Mouse (Mus musculus) embryo, embryonic 11 days (tissue): ENCODE results near the gene Cdh18.
"Not testable (repeated sequence)": the region's sequence is repeated elsewhere in the genome, so short reads cannot be mapped to it uniquely, and the experiment has no call there.

Experiments
- DNase-seq: peaks from one replicate; pipeline ENCODE4 v3.0.0-alpha.2; 2015

The Cdh18 gene

GRCm38 (mm10) chr15:22969424-22969823 is 420.6 kb downstream of the Cdh18 start:
- DNase-seq: no peak

DNA sequence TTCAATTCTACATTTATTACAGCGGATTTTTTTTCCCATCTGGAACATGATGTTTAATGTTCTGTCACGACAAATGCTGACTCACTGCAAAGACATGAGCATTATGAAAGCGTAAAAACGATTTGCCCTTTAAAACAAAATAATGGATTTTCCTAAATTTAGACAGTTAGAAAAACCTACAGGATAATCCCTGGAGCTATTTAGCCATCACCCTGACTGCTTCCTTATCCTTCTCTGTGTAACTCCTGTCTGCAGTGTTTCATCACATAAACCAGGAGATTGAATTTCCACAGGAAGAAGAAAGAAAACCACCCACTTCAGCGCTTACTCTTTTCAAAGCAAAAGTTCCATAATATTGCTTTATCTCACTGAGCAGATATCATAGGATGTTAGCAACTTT is 431.3 kb downstream of the Cdh18 start:
- DNase-seq: no peak

- no peak for DNase-seq
Measured at GRCm38 (mm10) chr15:22984647-22985046, 435.8 kb downstream of the Cdh18 start.

GRCm38 (mm10) chr15:23016680-23017079 is 467.9 kb downstream of the Cdh18 start:
- no peak for DNase-seq

DNA sequence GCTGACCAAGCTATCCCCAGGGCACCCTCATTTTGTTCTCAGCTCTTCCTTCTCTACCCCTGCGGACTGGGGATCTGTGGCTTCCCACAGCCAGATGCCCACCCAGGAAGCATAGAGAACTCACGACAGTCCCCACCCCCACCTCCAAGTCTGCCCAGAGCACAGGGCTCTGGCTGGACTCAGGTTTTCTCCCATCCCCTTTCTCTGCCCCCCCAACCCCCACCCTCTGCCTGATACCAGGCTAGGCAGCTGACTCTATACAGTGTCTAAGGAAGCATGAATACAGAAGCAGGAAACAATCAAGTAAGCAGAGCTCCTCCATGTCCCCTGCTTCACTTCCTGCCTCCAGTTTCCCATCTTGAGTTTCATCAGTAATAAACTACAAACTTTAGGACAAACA is 472.3 kb downstream of the Cdh18 start:
- peak; percentile 2 for DNase-seq

- DNase-seq: no peak
Measured at GRCm38 (mm10) chr15:23022635-23023034, 473.8 kb downstream of the Cdh18 start.

DNA sequence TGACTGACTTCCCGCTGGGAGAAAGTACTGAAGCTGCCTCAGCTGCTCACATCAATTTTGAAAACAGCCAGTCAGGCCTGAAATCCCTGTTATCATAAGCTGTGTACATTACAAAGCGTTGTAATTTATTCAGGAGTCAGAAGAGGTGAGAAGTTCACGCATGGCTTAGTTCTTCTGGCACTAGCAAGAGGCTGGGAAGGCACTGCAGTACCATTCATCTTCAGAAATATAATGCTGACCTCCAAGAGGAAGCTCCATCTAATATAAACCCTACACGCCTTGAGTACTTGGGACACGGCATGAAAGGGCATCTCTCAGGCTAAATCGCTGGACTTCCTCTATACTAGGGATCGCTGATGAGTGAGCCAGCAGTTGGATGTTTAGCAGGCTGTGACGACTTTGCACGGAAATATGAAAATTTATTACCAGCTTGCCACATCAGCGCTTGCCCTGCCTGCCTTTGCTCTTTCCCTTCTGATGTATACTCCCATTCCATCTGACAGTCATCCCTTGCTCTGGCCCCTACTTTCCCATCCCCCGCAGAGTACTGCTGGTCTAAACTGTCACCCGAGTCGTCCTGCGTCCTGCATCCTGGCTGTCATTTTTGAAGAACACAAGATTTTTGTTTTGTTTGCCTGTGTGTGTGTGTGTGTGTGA is 486.9 kb downstream of the Cdh18 start:
- DNase-seq: peak; percentile 53

- peak; percentile 89 for DNase-seq
Measured at GRCm38 (mm10) chr15:23036208-23037065, 487.6 kb downstream of the Cdh18 start.

- DNase-seq: no peak
Measured at GRCm38 (mm10) chr15:23037561-23037960, 488.7 kb downstream of the Cdh18 start.

GRCm38 (mm10) chr15:23046127-23046785 is 497.4 kb downstream of the Cdh18 start:
- peak; percentile 10 for DNase-seq

- no peak for DNase-seq
Measured at GRCm38 (mm10) chr15:23052006-23052405, 503.2 kb downstream of the Cdh18 start.

DNA sequence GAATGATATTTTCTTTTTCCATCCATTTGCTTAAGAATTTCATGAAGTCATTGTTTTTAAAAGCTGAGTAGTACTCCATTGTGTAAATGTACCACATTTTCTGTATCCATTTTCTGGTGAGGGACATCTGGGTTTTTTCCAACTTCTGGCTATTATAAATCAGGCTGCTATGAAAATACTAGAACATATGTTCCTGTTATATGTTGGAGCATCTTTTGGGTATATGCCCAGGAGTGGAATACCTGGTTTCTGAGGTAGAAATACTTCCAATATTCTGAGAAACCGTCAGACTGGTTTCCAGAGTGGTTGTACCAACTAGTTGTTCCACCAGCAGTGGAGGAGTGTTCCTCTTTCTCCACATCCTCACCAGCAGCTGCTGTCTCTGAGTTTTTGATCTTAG is 536.5 kb downstream of the Cdh18 start:
- DNase-seq: not testable (repeated sequence)

- DNase-seq: no peak
Measured at GRCm38 (mm10) chr15:23087535-23087934, 538.7 kb downstream of the Cdh18 start.

DNA sequence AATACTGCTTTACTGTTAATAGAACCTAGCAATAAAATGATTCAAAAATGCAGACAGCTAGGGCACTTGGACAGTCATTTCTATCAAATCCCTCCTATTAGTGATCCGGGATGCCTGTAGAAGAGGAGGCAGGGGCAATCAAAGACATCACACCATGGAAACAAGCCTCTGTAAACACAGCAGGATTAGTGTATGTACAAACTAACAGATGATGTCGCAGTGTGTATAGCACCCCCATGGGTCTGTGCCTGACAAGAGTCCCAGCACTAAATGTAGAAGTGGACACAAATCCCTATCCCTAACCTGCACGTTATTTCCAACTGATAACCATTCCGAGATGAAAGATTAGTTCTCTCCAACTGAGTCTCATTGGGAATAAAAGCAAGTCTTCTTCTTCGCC is 547.8 kb downstream of the Cdh18 start:
- DNase-seq: no peak

- peak; percentile 7 for DNase-seq
Measured at GRCm38 (mm10) chr15:23104668-23105380, 556.0 kb downstream of the Cdh18 start.

- no peak for DNase-seq
Measured at GRCm38 (mm10) chr15:23134950-23135715, 586.3 kb downstream of the Cdh18 start.

DNA sequence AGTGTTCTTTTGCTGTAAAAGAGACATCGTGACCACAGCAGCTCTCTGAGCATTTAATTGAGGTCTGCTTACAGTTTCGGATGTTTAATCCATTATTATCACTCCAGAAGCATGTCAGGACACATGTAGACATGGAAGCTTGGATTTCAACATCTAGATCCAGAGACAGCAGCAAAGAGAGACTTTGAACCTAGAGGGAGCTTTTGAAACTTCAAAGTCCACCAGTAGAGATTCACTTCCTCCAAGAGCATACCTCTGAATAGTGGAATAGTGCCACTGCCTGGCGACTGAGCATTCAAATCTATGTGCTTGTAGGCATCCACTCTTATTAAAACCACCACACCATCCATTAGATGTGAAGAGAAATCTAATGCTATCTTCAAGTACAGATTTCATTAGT is 588.1 kb downstream of the Cdh18 start:
- DNase-seq: no peak

DNA sequence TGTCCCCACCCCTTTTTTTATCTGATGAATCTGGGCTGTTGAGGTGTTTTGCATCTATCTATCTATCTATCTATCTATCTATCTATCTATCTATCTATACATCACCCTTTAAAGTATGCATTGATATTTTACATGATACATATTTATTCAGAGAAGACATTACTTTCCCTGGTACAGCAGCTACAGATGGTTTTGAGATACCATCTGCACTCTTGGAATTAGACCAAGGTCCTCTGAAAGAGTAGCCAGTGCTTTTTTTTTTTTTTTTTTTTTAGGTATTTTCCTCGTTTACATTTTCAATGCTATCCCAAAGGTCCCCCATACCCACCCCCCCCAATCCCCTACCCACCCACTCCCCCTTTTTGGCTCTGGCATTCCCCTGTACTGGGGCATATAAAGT is 594.1 kb downstream of the Cdh18 start:
- DNase-seq: not testable (repeated sequence)

DNA sequence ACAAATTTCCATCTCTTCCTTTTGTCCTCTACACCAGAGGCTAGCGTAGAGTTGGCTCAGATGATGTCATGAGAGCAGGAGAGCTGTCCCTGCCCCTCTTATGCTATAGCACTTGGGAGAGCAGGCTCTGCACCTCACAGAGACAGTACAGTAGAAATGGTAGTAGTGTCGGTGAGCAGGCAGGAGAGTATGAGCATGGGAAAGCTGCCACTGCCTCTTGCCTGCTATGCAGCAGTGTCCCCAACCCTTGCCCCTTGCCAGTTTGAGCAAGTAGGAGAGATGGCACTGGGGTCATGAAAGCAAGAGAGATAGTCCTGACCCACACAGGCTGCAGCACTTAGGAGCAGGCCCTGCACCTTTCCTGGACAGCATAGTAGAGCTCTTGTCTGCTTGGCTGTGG is 607.1 kb downstream of the Cdh18 start:
- no peak for DNase-seq

GRCm38 (mm10) chr15:23164869-23165268 is 616.0 kb downstream of the Cdh18 start:
- DNase-seq: no peak

- no peak for DNase-seq
Measured at GRCm38 (mm10) chr15:23174623-23175022, 625.8 kb downstream of the Cdh18 start.

DNA sequence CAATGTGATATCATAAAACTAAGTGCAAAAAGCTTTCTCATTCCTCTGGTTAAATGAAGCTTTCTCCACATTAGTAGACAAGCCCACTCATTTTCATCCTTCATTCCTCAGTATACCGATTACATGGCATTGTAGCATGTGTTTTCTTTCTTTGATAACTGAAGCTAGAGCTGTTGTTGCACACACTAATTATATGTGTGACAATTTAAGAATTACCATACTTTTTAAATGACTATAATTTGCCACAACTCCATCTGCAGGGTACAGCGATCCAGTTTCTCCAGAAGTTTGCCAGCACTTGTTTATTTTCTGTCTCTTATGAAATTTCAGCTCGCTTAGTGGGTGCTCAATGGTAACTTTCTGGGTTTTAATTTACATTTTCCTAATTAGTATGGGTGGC is 663.2 kb downstream of the Cdh18 start:
- DNase-seq: no peak
